In genomic region chr6:55233326-55233725, GRCm38 (mm10) we compare ENCODE assay signal across 20 mouse cellular contexts. TPM values are rescaled to one million over a fixed set of nuclear protein-coding genes. Genes with fewer than 3 reads are reported as not detected.
DNase-seq lines count a peak whose midpoint lies in the region; ATAC-seq lines count a peak whose summit lies in the region.
"Had no signal": no experiment of that assay in that cellular context is flagged by ENCODE, and none has a peak within 500 bp of the region (broad histone marks: within the 10 kb centered on the region; RNA-seq: fewer than 3 reads in every experiment).

No protein-coding gene starts in this region.

- 0 out of 2 replicates have a peak overlapping the region, but pooled peaks have one; percentile 28 for H3K27ac ChIP-seq in embryonic facial prominence, embryonic 13.5 days
- H3K27ac ChIP-seq in embryonic facial prominence, embryonic 10.5 days (replicated peaks) = no peak overlapping the region
- no peak overlapping the region for H3K27ac ChIP-seq in liver, embryonic 12.5 days
- no peak overlapping the region for H3K27ac ChIP-seq in liver, embryonic 11.5 days (ENCODE audit: low read depth, low read length)
- no peak overlapping the region for H3K27ac ChIP-seq in neural tube, embryonic 13.5 days (replicated peaks)
- H3K27ac ChIP-seq in neural tube, embryonic 15.5 days (replicated peaks) = no peak overlapping the region
- H3K27ac ChIP-seq: hindbrain, embryonic 10.5 days; hindbrain, postnatal 0 days; intestine, embryonic 15.5 days; layer of hippocampus, adult 2 months; limb, embryonic 13.5 days; neural tube, embryonic 12.5 days had no signal

- no peaks in the 10 kb centered on the region for H3K27me3 ChIP-seq in embryonic facial prominence, embryonic 13.5 days
- H3K27me3 ChIP-seq in embryonic facial prominence, embryonic 10.5 days (replicated peaks; ENCODE audit: low read depth, poor library complexity, severe bottlenecking) = no peaks in the 10 kb centered on the region
- H3K27me3 ChIP-seq in liver, embryonic 12.5 days (replicated peaks) = no peaks in the 10 kb centered on the region
- H3K27me3 ChIP-seq in liver, embryonic 11.5 days (replicated peaks; ENCODE audit: control insufficient read depth, insufficient read depth, low read length) = no peaks in the 10 kb centered on the region
- no peaks in the 10 kb centered on the region for H3K27me3 ChIP-seq in neural tube, embryonic 13.5 days
- H3K27me3 ChIP-seq in neural tube, embryonic 15.5 days (replicated peaks) = no peaks in the 10 kb centered on the region
- H3K27me3 ChIP-seq: intestine, embryonic 15.5 days; limb, embryonic 13.5 days; liver, embryonic 15.5 days; neural tube, embryonic 12.5 days; Patski had no signal

- H3K9me3 ChIP-seq in embryonic facial prominence, embryonic 13.5 days = no peaks in the 10 kb centered on the region
- no peaks in the 10 kb centered on the region for H3K9me3 ChIP-seq in embryonic facial prominence, embryonic 10.5 days
- H3K9me3 ChIP-seq in liver, embryonic 12.5 days (replicated peaks) = no peaks in the 10 kb centered on the region
- no peaks in the 10 kb centered on the region for H3K9me3 ChIP-seq in liver, embryonic 11.5 days (ENCODE audit: control insufficient read depth, low read length)
- no peaks in the 10 kb centered on the region for H3K9me3 ChIP-seq in neural tube, embryonic 13.5 days
- H3K9me3 ChIP-seq in neural tube, embryonic 15.5 days (replicated peaks) = no peaks in the 10 kb centered on the region
- H3K9me3 ChIP-seq: hindbrain, embryonic 10.5 days; intestine, embryonic 15.5 days; limb, embryonic 13.5 days; liver, embryonic 15.5 days; neural tube, embryonic 12.5 days had no signal

- no peak overlapping the region for H3K4me3 ChIP-seq in embryonic facial prominence, embryonic 13.5 days
- no peak overlapping the region for H3K4me3 ChIP-seq in embryonic facial prominence, embryonic 10.5 days
- no peak overlapping the region for H3K4me3 ChIP-seq in liver, embryonic 12.5 days
- H3K4me3 ChIP-seq in liver, embryonic 11.5 days (ENCODE audit: low read depth, low read length) = no peak overlapping the region
- no peak overlapping the region for H3K4me3 ChIP-seq in neural tube, embryonic 13.5 days
- H3K4me3 ChIP-seq in neural tube, embryonic 15.5 days (replicated peaks) = no peak overlapping the region
- H3K4me3 ChIP-seq: hindbrain, embryonic 10.5 days; intestine, embryonic 15.5 days; layer of hippocampus, adult 2 months; limb, embryonic 13.5 days; liver, embryonic 15.5 days; neural tube, embryonic 12.5 days had no signal

- no peak for DNase-seq in embryonic facial prominence, embryonic 10.5 days (ENCODE audit: low spot score)
- DNase-seq in liver, embryonic 11.5 days (ENCODE audit: low spot score) = no peak
- DNase-seq in left cerebral cortex, adult 18-20 months (ENCODE audit: low spot score in 2 of 2) = no peak
- DNase-seq: right cerebral cortex, postnatal 14 days had no signal

- peaks cover 33% of the 10 kb centered on the region for H3K36me3 ChIP-seq in embryonic facial prominence, embryonic 13.5 days
- peaks cover 55% of the 10 kb centered on the region for H3K36me3 ChIP-seq in embryonic facial prominence, embryonic 10.5 days (replicated peaks)
- no peaks in the 10 kb centered on the region for H3K36me3 ChIP-seq in liver, embryonic 12.5 days
- H3K36me3 ChIP-seq in liver, embryonic 11.5 days (ENCODE audit: control insufficient read depth, insufficient read depth, low read length) = no peaks in the 10 kb centered on the region
- H3K36me3 ChIP-seq in neural tube, embryonic 13.5 days = no peaks in the 10 kb centered on the region; the same call in 1 of the 2 replicates
- H3K36me3 ChIP-seq in neural tube, embryonic 15.5 days = 0 out of 2 replicates have a peak, but pooled peaks cover 9% of the 10 kb centered on the region
- H3K36me3 ChIP-seq: liver, embryonic 15.5 days had no signal

- no peak overlapping the region for H3K9ac ChIP-seq in embryonic facial prominence, embryonic 13.5 days
- no peak overlapping the region for H3K9ac ChIP-seq in liver, embryonic 12.5 days
- H3K9ac ChIP-seq in liver, embryonic 11.5 days (ENCODE audit: low read depth, low read length) = no peak overlapping the region
- H3K9ac ChIP-seq in neural tube, embryonic 13.5 days = no peak overlapping the region
- H3K9ac ChIP-seq in neural tube, embryonic 15.5 days (replicated peaks) = no peak overlapping the region
- H3K9ac ChIP-seq: intestine, embryonic 15.5 days; limb, embryonic 13.5 days; liver, embryonic 15.5 days; lung, embryonic 14.5 days; neural tube, embryonic 12.5 days had no signal

- 0 out of 2 replicates have a peak, but pooled peaks cover 7% of the 10 kb centered on the region for H3K4me1 ChIP-seq in embryonic facial prominence, embryonic 13.5 days
- peaks cover 7% of the 10 kb centered on the region; the same call in 1 of the 2 replicates for H3K4me1 ChIP-seq in embryonic facial prominence, embryonic 10.5 days
- peaks cover 37% of the 10 kb centered on the region for H3K4me1 ChIP-seq in liver, embryonic 12.5 days
- H3K4me1 ChIP-seq in liver, embryonic 11.5 days (replicated peaks; ENCODE audit: control insufficient read depth, insufficient read depth, low read length) = peaks cover 11% of the 10 kb centered on the region; the same call in 1 of the 2 replicates
- no peaks in the 10 kb centered on the region for H3K4me1 ChIP-seq in neural tube, embryonic 13.5 days (replicated peaks)
- no peaks in the 10 kb centered on the region for H3K4me1 ChIP-seq in neural tube, embryonic 15.5 days
- H3K4me1 ChIP-seq: intestine, embryonic 15.5 days; limb, embryonic 13.5 days; neural tube, embryonic 12.5 days had no signal

- H3K4me2 ChIP-seq in embryonic facial prominence, embryonic 13.5 days = no peak overlapping the region
- H3K4me2 ChIP-seq in liver, embryonic 12.5 days = no peak overlapping the region
- no peak overlapping the region for H3K4me2 ChIP-seq in liver, embryonic 11.5 days
- H3K4me2 ChIP-seq in neural tube, embryonic 13.5 days = no peak overlapping the region
- H3K4me2 ChIP-seq in neural tube, embryonic 15.5 days = no peak overlapping the region
- H3K4me2 ChIP-seq: intestine, embryonic 15.5 days; limb, embryonic 13.5 days; liver, embryonic 15.5 days; lung, embryonic 14.5 days; neural tube, embryonic 12.5 days had no signal

- no peak for ATAC-seq in embryonic facial prominence, embryonic 13.5 days (ENCODE audit: insufficient number of reproducible peaks, insufficient read depth, low FRiP score, low TSS enrichment, low read depth)
- 0 out of 2 replicates have a peak, but pooled peaks have one; percentile 29 for ATAC-seq in liver, embryonic 12.5 days
- ATAC-seq in liver, embryonic 11.5 days (replicated peaks; ENCODE audit: low FRiP score) = no peak
- peak; percentile 52; the same call in 1 of the 2 replicates for ATAC-seq in neural tube, embryonic 13.5 days (ENCODE audit: low read depth)
- ATAC-seq in neural tube, embryonic 15.5 days (ENCODE audit: low FRiP score) = no peak

- WGBS in embryonic facial prominence, embryonic 13.5 days = 81% methylated on average over 5 of the region's 5 CpGs
- WGBS in embryonic facial prominence, embryonic 10.5 days = 95% methylated on average over 5 of the region's 5 CpGs
- 82% methylated on average over 5 of the region's 5 CpGs for WGBS in liver, embryonic 12.5 days (ENCODE audit: insufficient replicate concordance)
- WGBS in liver, embryonic 11.5 days = 92% methylated on average over 5 of the region's 5 CpGs
- 95% methylated on average over 5 of the region's 5 CpGs for WGBS in neural tube, embryonic 13.5 days
- 99% methylated on average over 5 of the region's 5 CpGs for WGBS in neural tube, embryonic 15.5 days

RNA-seq across cellular contexts. Expression of gene Mindy4, which starts 30.1 kb away (rescaled TPM):
- 19.2 and 21.2 TPM in 2 replicates for polyA plus RNA-seq in embryonic facial prominence, embryonic 13.5 days (2015; fragmentation: Nextera tagmentation; extraction: Ambion mirVana)
- polyA plus RNA-seq in embryonic facial prominence, embryonic 10.5 days (2016; fragmentation: Nextera tagmentation; extraction: Ambion mirVana) = 18.7 and 24.0 TPM in 2 replicates
- 1.7 and 2.1 TPM in 2 replicates for polyA plus RNA-seq in liver, embryonic 12.5 days (2016; fragmentation: Nextera tagmentation; extraction: Ambion mirVana)
- 5.6 and 6.9 TPM in 2 replicates for polyA plus RNA-seq in liver, embryonic 11.5 days (2014; fragmentation: Nextera tagmentation; extraction: Ambion mirVana)
- polyA plus RNA-seq in neural tube, embryonic 13.5 days (2015; fragmentation: Nextera tagmentation; extraction: Ambion mirVana) = 9.9 and 10.8 TPM in 2 replicates
- 10.3 and 10.7 TPM in 2 replicates for polyA plus RNA-seq in neural tube, embryonic 15.5 days (2015; fragmentation: Nextera tagmentation; extraction: Ambion mirVana)
- total RNA-seq in left cerebral cortex, adult 18-20 months (2021) = 1 to 10 TPM; 8.8 to 8.9 TPM

RNA-seq across cellular contexts. Expression of gene Inmt, which starts 58.5 kb away (rescaled TPM):
- 1.9 and 3.2 TPM in 2 replicates for polyA plus RNA-seq in embryonic facial prominence, embryonic 13.5 days (2015; fragmentation: Nextera tagmentation; extraction: Ambion mirVana)
- 3.8 and 4.7 TPM in 2 replicates for polyA plus RNA-seq in embryonic facial prominence, embryonic 10.5 days (2016; fragmentation: Nextera tagmentation; extraction: Ambion mirVana)
- polyA plus RNA-seq in liver, embryonic 12.5 days (2016; fragmentation: Nextera tagmentation; extraction: Ambion mirVana) = 0.41 and 0.63 TPM in 2 replicates
- 0.58 and 1.0 TPM in 2 replicates for polyA plus RNA-seq in liver, embryonic 11.5 days (2014; fragmentation: Nextera tagmentation; extraction: Ambion mirVana)
- polyA plus RNA-seq in neural tube, embryonic 13.5 days (2015; fragmentation: Nextera tagmentation; extraction: Ambion mirVana) = not detected in 2 replicates
- polyA plus RNA-seq in neural tube, embryonic 15.5 days (2015; fragmentation: Nextera tagmentation; extraction: Ambion mirVana) = not detected in 2 replicates
- 1 to 10 TPM; 1.6 to 2.3 TPM for total RNA-seq in left cerebral cortex, adult 18-20 months (2021)
- total RNA-seq: common myeloid progenitor, adult 5-6 weeks; gastrocnemius, postnatal 4 days had no signal
- polyA plus RNA-seq: forebrain, embryonic 14.5 days; hindbrain, postnatal 0 days; neural tube, embryonic 12.5 days had no signal

Comparison
In these comparisons a context has a peak if more than half of its experiments do, and no peak if none do; other contexts are left out.
1. ATAC-seq: peak in liver, embryonic 12.5 days (single experiment) and neural tube, embryonic 13.5 days (single experiment); none in embryonic facial prominence, embryonic 13.5 days (single experiment), liver, embryonic 11.5 days (single experiment) and neural tube, embryonic 15.5 days (single experiment).